Mouse (Mus musculus) embryo, embryonic 10 days (tissue): ENCODE measurements at regions not wholly inside any gene's neighbourhood (a gene's known extent, or its start where the extent isn't known, plus 50 kb on each side); places are given as distances from the start of the nearest gene placed in this dataset.

Experiments
- DNase-seq: peaks from one replicate; pipeline ENCODE4 v3.0.0-alpha.2; 2015; ENCODE audit warnings: low spot score

DNA sequence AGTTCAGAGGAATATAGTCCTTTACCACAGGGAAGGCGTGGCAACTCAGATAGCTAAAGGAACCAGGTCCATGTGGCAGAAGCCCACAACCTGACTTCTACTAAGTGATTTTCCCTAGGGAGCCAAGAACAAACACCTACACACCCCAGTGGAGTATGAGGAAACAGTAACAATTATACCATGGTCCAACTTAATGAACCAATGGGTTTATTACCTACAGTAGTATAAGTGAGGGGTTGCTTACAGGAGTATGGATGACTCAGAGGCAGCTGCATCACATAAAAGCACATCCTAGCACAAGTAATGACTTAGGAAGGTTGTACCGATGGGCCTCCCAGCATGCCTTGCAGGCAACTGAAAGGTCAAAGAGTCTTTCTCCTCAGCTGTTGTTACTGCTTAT lies 98.7 kb upstream of the Cul1 start:
- DNase-seq = no peak

DNA sequence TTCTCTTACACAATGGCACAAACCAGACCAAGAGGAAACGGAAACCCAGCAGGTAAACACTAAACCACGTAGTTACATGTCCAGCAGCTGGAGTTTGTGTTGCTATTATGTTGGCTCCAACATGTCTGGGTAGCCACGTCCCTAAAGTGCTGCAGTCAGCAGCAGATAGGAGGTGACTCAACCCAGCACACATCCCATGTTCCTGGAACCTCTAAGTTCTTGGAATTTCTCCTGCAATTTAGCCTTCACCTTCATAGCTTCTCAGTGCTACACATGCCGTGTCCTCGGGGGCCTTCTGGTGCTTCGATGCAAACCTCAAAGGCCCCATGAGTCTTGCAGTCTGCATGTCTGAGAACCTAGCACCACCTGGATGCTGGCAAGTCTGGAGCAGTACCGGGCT lies 97.7 kb upstream of the Cul1 start:
- no peak for DNase-seq

DNA sequence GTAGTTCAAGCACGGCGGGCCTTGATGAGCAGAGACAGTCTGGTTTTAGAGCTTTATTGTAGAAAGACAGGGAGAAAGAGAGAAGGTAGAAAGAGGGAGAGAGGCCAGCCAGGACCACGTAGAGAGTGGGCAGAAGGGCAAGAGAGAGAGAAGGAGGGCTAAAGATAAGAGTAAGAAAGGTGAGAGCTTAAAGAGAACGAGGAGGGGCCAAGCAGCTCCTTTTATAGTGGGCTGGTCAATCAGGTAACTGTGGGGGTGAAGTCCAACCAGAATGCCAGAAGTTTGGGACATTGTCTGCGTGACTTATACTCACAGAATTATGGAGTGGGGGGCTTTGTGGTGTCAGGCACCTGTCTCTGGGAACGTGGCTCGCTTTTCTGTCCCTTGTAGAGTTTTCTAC lies 96.7 kb upstream of the Cul1 start:
- DNase-seq = no peak

DNA sequence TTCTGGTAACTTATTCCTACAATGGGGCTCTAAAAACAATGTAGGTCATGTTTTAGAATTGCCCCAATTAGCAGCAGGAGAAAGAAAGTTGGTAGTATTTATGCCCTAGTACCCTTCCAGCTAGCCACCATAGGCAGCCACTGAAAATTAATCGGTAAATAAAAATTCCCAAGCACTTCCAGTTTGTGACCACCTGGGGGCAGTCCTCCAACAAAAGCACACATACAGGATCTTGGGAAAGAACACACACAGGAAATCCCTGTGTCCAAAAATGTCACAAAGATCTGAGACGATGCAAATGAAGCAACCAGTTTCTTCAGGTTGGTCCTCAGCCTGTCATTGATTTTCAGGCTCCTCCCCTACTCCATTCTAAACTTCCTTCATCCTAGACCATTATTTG lies 94.5 kb upstream of the Cul1 start:
- DNase-seq = no peak

DNA sequence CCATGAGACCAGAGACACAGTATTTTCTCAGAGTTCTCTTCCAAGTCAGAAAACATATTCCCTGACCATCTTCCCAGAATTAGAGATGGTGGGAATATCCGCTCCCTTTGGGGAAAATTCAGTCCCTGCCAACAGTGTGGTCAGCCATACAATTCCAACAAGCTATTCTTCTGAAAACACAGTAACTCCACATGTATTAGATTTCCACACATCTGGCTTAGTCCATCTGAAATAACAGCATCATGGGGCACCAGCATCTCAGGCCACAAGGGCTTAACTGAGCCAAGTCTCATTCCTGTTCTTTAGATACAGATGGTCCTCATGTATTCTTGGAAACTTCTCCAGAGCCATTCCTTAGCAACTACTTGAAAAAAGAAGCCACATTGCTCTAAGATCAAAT lies 89.2 kb upstream of the Cul1 start:
- no peak for DNase-seq

DNA sequence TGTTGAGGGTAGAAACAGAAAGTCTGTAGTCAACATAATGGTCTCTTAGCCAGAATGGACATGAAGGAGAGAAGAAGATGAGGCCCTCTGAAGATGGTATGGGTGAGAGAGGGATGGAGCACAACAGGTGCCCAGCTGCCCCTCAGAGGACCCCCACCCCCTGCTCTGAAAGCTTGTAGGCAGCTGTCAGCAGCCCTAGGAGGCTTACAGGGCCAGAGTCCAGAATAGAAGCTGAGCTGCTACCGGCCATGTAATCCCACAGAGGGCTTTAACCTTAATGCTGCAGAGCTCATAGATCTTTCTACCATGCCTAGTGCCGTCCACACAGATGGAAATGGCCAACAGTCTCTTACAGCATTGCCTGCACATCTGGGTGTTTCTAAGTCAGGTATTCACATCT lies 88.6 kb upstream of the Cul1 start:
- no peak for DNase-seq

DNA sequence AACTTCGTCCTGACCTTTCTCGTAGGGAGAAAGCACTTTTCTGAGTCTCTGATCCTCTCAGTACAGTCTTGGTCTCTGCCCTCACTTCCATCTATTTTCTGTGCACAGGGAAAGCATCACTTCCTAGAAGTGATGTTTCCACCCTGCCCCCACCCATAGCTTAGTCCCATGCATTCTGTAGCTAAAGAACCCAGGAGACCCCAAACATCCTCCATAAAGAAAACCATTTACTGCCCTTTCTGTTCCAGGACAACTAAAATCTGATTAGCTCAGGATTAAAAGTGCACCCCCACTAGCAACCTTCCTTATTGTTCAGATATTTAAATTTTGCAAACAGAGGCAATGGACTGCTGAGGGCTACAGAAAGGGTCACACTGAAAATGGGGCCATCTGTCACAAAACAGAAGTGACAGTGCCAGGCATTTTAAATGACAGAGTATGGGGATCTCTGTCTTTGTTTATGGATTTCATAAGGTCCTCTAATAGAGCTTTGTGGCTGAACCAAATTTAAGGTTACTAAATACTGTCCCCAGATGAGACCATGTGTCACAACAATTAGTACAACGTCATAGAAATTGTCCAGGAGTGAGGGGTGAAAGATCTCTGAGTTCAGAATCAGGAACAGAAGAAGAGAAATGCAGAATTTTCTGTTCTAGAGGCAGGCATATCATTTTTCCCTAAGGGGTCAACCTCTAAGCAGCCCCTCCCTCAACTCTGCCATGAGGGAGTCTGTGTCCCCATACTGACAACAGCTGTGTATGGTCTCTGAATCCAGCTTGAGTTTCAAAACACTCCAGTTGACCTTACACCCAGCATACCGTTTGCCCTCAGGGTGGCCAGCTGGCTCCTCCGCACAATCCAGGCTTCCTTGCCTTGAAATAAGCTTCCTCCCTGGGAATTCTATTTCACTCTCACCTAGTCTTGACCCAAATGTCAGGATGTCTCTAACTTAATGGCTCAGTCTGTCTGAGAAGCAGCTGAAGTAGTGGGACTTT lies 87.2 kb upstream of the Cul1 start:
- peak; percentile 70 for DNase-seq

DNA sequence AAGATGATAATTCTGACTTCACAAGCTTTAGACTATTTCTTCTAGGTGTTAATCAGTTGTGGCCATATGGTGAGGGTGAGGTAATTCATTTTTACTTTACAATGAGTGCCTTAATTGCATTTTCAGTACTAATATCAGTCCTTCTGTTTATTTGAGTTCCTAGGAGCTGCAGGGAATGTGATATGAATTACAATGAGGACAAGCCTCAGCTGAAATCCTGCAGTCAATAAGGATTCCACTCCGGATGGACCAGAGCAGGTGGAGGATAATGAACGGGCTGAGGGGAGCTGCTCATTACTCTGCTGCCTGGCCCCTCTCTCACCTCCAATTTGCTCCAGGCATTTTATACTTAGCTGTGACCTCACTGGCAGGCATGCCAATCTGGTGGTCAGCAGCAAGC lies 85.7 kb upstream of the Cul1 start:
- no peak for DNase-seq

DNA sequence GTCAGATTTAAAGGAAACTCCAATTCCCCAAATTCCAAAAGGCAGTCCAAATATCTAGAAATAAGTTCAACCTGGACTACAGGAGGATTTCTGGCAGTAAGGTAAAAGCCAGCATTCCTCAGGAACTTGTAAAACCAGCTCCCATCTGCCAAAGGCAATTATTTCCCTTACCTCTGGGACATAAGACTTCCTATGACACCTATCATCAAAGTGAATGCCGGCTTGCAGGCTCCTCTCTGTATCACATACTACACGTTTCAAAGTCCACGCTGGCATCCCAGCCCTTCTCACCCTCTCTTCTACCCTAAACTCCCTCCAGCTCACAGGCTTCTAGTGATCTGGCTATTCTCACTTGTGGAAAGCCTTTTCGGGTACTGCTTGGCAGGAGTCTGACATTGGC lies 77.5 kb upstream of the Cul1 start:
- DNase-seq = no peak

DNA sequence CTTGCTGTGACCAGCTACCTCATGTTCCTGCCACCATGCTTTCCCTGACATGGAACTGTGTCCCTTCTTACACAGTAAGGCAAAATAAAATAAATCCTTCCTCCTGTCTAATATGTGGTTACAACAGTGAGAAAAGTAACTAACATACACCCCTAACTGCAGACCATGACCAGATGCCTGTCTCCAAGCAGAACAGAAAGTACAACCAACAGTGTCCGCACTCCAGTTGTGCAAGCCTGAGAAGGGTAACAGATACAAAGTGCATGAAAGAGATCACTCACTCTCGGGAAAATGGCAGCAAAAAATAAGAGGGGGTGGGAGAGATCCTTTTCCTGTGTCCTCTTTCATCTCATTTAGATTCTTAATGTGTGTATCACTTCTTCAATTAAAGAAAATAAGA lies 71.7 kb upstream of the Cul1 start:
- no peak for DNase-seq

DNA sequence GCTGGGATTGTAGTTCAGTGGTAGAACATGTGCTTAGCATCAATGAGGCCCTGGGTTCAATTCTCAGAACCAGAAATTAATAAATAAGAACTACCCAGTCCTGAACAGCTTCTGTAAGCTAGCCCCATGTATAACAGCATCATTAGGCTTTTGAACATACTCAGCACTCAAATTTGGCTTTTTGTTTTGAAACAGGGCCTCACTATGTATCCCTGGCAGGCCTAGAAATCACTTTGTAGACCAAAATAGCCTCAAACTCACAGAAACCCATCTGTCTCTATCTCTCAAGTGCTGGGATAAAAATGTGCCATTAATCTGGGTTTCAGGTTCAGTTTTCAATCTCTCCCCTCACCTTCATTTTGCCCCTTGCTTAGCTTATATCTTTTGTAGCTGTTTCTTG lies 66.6 kb upstream of the Cul1 start:
- DNase-seq = no peak

DNA sequence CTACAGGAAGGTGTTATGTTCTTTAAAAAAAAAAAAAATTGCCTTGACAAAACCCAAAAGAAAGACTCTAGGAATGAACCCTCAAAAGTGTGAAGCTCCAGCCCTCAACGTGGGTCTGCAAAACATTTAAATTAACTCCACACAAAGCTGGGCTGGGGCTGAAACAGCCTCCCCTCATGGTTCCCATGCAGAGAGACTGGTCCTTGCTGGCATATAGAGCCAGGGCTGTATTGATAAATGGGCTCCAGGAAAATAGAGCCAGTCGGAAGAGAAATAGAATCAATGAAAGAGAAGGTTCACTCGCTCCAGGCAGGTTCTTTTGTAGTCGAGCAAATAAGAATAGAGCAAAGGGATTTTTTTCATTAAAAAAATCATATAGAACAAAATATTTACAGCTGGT lies 63.3 kb upstream of the Cul1 start:
- DNase-seq = no peak

DNA sequence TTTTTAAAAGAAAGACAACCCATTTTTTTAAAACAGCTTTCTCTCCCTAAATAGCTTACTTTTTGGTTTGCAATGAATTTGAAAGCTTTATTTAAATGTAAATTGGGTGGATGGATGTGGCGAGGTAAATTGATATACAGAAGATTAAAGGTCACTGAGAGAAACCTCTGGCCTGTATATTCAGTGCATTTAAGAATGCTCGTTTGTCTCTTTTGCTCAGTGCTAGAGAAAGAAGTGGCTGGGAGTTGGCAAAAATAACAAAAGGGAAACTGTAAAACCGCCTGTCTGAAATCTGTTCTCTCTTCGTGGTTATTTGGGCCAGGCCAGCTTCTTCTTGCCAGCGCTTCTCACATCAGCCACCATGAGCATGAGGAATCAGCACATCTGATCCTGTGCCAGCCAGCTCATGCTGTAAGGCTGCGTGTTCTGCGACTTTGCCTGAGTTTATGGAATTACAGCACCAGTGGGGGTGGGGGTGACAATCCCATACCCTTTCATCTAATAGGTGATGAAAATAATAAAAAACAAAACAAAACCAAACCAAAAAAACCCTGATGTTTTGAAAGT lies 62.7 kb upstream of the Cul1 start:
- peak; percentile 10 for DNase-seq

DNA sequence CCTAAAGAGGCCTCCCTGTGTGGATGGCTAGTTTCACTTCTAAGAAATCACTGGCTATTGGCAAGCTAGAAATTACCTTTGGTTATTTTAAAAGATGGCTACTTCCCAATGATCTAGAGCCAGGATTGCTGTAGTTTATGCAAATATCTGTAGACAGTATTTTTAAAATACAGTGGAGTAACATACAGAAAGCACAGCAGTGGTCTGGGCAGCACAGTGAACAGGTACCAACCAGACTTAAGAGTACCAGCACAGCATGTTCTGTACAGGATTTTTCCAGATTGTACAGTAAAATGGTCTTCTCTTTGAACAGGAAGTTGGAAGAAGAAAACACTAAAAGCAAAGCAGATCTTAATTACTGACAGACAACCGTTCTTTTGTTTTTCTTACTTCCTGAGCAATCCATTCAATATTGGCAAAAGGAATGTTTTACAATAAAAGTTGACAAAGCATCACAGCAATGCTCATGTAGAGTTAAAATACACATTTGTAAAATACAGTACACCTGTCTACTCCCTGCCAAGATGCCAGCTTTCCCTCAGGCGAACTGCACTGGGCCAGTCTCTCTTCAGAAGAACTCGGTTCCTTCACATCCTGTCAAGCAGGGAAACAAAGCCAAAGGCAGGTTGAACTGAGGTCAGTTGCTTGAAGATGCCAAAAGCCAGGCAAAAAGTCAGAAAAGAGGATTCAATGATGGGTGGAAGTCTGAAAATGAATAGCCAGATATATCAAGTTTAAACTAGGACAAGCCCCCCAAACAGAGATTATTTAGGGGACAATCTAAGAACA lies 62.0 kb upstream of the Cul1 start:
- no peak for DNase-seq

DNA sequence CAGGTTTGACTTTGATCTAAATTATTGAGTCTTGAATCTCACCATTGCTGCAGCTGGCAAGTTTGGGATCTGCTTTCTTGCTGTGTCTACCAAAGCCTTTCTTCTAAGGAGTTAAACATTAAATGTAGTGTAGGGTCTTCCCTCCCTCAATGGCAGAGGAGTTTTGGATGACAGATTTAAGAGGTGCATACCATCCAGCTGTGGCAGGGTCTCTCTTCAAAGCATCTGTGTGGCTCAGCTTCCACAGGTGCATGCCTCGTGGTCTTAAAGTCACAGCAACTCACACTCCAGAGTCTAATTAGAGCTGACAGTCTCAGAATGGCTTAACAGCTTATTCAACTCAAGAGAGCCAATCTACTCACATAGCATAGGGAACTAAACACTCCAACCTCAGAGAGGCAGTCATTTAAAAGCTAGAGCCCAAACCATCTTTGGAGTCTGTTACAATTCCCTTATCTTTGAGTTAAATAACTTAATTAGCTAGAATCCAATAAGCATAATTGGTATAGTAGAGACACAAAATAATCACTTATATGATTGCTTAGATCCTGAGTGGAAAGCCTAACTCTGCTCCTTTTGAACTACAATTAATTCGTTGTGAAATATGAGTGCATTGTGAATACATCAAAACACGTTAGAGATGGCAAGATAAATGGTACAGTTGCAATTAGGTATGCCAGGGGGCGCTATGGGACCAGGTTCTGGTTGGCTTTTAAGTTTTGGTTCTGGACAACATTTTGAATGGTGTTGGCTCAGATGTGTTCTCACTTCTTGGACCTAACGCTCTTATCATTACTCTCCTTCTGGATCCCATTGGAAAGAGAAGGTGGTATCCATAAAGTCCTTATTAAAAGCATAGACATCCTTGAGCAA lies 57.5 kb upstream of the Cul1 start:
- peak; percentile 27 for DNase-seq
